In genomic region chr9:115314556-115314955, GRCm38 (mm10) we compare ENCODE assay signal across 9 mouse cellular contexts. TPM values are rescaled to one million over a fixed set of nuclear protein-coding genes. Genes with fewer than 3 reads are reported as not detected.
DNase-seq lines count a peak whose midpoint lies in the region; ATAC-seq and TF ChIP-seq lines count a peak whose summit lies in the region.
"Had no signal": no experiment of that assay in that cellular context is flagged by ENCODE, and none has a peak within 500 bp of the region (broad histone marks: within the 10 kb centered on the region; RNA-seq: fewer than 3 reads in every experiment).

No protein-coding gene starts in this region.

- ATAC-seq in heart, embryonic 14.5 days (ENCODE audit: insufficient number of reproducible peaks, insufficient read depth, low FRiP score, low read depth): no peak
- no peak for ATAC-seq in embryonic facial prominence, embryonic 15.5 days (ENCODE audit: insufficient number of reproducible peaks, low FRiP score, low TSS enrichment, low read depth)
- ATAC-seq in limb, embryonic 11.5 days (ENCODE audit: insufficient number of reproducible peaks, low FRiP score, low TSS enrichment, low read depth): no peak
- no peak for ATAC-seq in midbrain, embryonic 16.5 days

- intact Hi-C loops in heart, adult 2 months (cut with DNase I): loop anchor here (10.0 kb wide), 1 partner anchor 380 kb away; the partner anchor contains the start of gene Gpd1l

- WGBS in heart, embryonic 14.5 days: 10% methylated on average over 10 of the region's 10 CpGs
- WGBS in heart, adult 2 months: 17% methylated on average over 10 of the region's 10 CpGs
- 14% methylated on average over 10 of the region's 10 CpGs for WGBS in embryonic facial prominence, embryonic 15.5 days
- WGBS in limb, embryonic 11.5 days: 9% methylated on average over 10 of the region's 10 CpGs
- WGBS in midbrain, embryonic 16.5 days: 8% methylated on average over 10 of the region's 10 CpGs
- 82% methylated on average over 10 of the region's 10 CpGs for WGBS in thymus, adult 2 months

- no peaks in the 10 kb centered on the region for H3K9me3 ChIP-seq in heart, embryonic 14.5 days (ENCODE audit: control insufficient read depth, low read length)
- H3K9me3 ChIP-seq in embryonic facial prominence, embryonic 15.5 days (replicated peaks): 0 out of 2 replicates have a peak, but pooled peaks cover 2% of the 10 kb centered on the region
- no peaks in the 10 kb centered on the region for H3K9me3 ChIP-seq in limb, embryonic 11.5 days (ENCODE audit: control insufficient read depth, low read length)
- H3K9me3 ChIP-seq in midbrain, embryonic 16.5 days (replicated peaks; ENCODE audit: control insufficient read depth, low read length, poor library complexity, severe bottlenecking): no peaks in the 10 kb centered on the region

- no peaks in the 10 kb centered on the region for H3K27me3 ChIP-seq in heart, embryonic 14.5 days (ENCODE audit: control insufficient read depth, insufficient read depth, low read length)
- no peaks in the 10 kb centered on the region for H3K27me3 ChIP-seq in heart, adult 2 months (ENCODE audit: control insufficient read depth, insufficient read depth, low read length)
- H3K27me3 ChIP-seq in embryonic facial prominence, embryonic 15.5 days: no peaks in the 10 kb centered on the region
- H3K27me3 ChIP-seq in limb, embryonic 11.5 days (ENCODE audit: control insufficient read depth, insufficient read depth, low read length): no peaks in the 10 kb centered on the region
- no peaks in the 10 kb centered on the region for H3K27me3 ChIP-seq in midbrain, embryonic 16.5 days (ENCODE audit: control insufficient read depth, insufficient read depth, low read depth, low read length)
- no peaks in the 10 kb centered on the region for H3K27me3 ChIP-seq in thymus, adult 2 months (ENCODE audit: control insufficient read depth, insufficient read depth, low read length)

- no peaks in the 10 kb centered on the region; the same call in 1 of the 2 replicates for H3K79me2 ChIP-seq in heart, adult 2 months (replicated peaks; ENCODE audit: control insufficient read depth, insufficient read depth, low read length)

- H3K4me2 ChIP-seq in heart, embryonic 14.5 days (ENCODE audit: low read length): peak overlapping the region; percentile 44
- 0 out of 2 replicates have a peak overlapping the region, but pooled peaks have one; percentile 3 for H3K4me2 ChIP-seq in embryonic facial prominence, embryonic 15.5 days (replicated peaks)
- peak overlapping the region; percentile 23; the same call in 1 of the 2 replicates for H3K4me2 ChIP-seq in limb, embryonic 11.5 days (ENCODE audit: low read depth, severe bottlenecking)
- peak overlapping the region; percentile 27 for H3K4me2 ChIP-seq in midbrain, embryonic 16.5 days (ENCODE audit: low read length)

- no peaks in the 10 kb centered on the region for H3K36me3 ChIP-seq in heart, embryonic 14.5 days (ENCODE audit: control insufficient read depth, insufficient read depth, low read length)
- no peaks in the 10 kb centered on the region for H3K36me3 ChIP-seq in heart, adult 2 months (ENCODE audit: control insufficient read depth, insufficient read depth, low read length)
- H3K36me3 ChIP-seq in embryonic facial prominence, embryonic 15.5 days: no peaks in the 10 kb centered on the region
- H3K36me3 ChIP-seq in limb, embryonic 11.5 days (ENCODE audit: control insufficient read depth, insufficient read depth, low read length): no peaks in the 10 kb centered on the region
- H3K36me3 ChIP-seq in midbrain, embryonic 16.5 days (ENCODE audit: control insufficient read depth, insufficient read depth, low read length): no peaks in the 10 kb centered on the region
- no peaks in the 10 kb centered on the region for H3K36me3 ChIP-seq in thymus, adult 2 months (ENCODE audit: control insufficient read depth, insufficient read depth, low read length)

- no peak for TF ChIP-seq EP300 in heart, adult 2 months (IDR thresholded peaks at IDR 0.05; ENCODE audit: insufficient read depth, low read depth, low read length)

- peaks cover 4 to 5% of the 10 kb centered on the region in 2 experiments; a peak in 3 of 4 replicates for H3K4me1 ChIP-seq in heart, embryonic 14.5 days (ENCODE audit: control insufficient read depth in 2 of 2, insufficient read depth in 2 of 2, low read length in 2 of 2)
- H3K4me1 ChIP-seq in heart, adult 2 months (ENCODE audit: control insufficient read depth, insufficient read depth, low read length): no peaks in the 10 kb centered on the region
- 0 out of 2 replicates have a peak, but pooled peaks cover 4% of the 10 kb centered on the region for H3K4me1 ChIP-seq in embryonic facial prominence, embryonic 15.5 days
- H3K4me1 ChIP-seq in limb, embryonic 11.5 days (ENCODE audit: control insufficient read depth, insufficient read depth, low read length): 0 out of 2 replicates have a peak, but pooled peaks cover 2% of the 10 kb centered on the region
- H3K4me1 ChIP-seq in midbrain, embryonic 16.5 days (ENCODE audit: control insufficient read depth, insufficient read depth, low read length): peaks cover 7% of the 10 kb centered on the region
- H3K4me1 ChIP-seq in thymus, adult 2 months (replicated peaks; ENCODE audit: control insufficient read depth, insufficient read depth, low read length): no peaks in the 10 kb centered on the region

- DNase-seq in heart, adult 2 months: no peak
- no peak for DNase-seq in limb, embryonic 11.5 days (ENCODE audit: low spot score)
- DNase-seq in right cerebral cortex, adult 2 months (ENCODE audit: low spot score in 2 of 2): no peak
- DNase-seq in frontal cortex, postnatal 36 days (ENCODE audit: low spot score in 2 of 2): no peak
- no peak for DNase-seq in thymus, adult 2 months
- DNase-seq: gastrocnemius, postnatal 36 days had no signal

- TF ChIP-seq POLR2A in heart, adult 2 months (IDR thresholded peaks at IDR 0.05; ENCODE audit: insufficient read depth, low read depth, low read length): no peak
- no peak for TF ChIP-seq POLR2A in thymus, adult 2 months (IDR thresholded peaks at IDR 0.05; ENCODE audit: control insufficient read depth, extremely low read depth, insufficient read depth, low read length, poor library complexity)

- H3K27ac ChIP-seq in heart, embryonic 14.5 days (replicated peaks in 1 of 2; ENCODE audit: control insufficient read depth in 1 of 2, insufficient read depth in 1 of 2, low read depth in 2 of 2, low read length in 2 of 2): no peak overlapping the region
- no peak overlapping the region for H3K27ac ChIP-seq in heart, adult 2 months
- no peak overlapping the region for H3K27ac ChIP-seq in embryonic facial prominence, embryonic 15.5 days (replicated peaks)
- H3K27ac ChIP-seq in limb, embryonic 11.5 days (replicated peaks; ENCODE audit: low read depth, low read length): no peak overlapping the region
- no peak overlapping the region for H3K27ac ChIP-seq in midbrain, embryonic 16.5 days (ENCODE audit: low read length)
- no peak overlapping the region for H3K27ac ChIP-seq in thymus, adult 2 months (ENCODE audit: control insufficient read depth, insufficient read depth, low read length)

- TF ChIP-seq CTCF in heart, adult 2 months (IDR thresholded peaks at IDR 0.05): no peak
- no peak for TF ChIP-seq CTCF in thymus, adult 2 months (IDR thresholded peaks at IDR 0.05; ENCODE audit: borderline replicate concordance, control insufficient read depth, extremely low read depth, insufficient read depth, low read length, poor library complexity)

- H3K9ac ChIP-seq in heart, embryonic 14.5 days (ENCODE audit: low read length): 0 out of 2 replicates have a peak overlapping the region, but pooled peaks have one; percentile 28
- no peak overlapping the region for H3K9ac ChIP-seq in heart, adult 2 months (ENCODE audit: low read depth, low read length)
- H3K9ac ChIP-seq in embryonic facial prominence, embryonic 15.5 days: no peak overlapping the region
- no peak overlapping the region for H3K9ac ChIP-seq in limb, embryonic 11.5 days (ENCODE audit: low read length)
- no peak overlapping the region for H3K9ac ChIP-seq in midbrain, embryonic 16.5 days (ENCODE audit: low read depth, low read length)

- peak overlapping the region; percentile 20 to 29; a peak in 3 of 4 replicates for H3K4me3 ChIP-seq in heart, embryonic 14.5 days (ENCODE audit: control insufficient read depth in 1 of 2, insufficient read depth in 1 of 2, low read depth in 1 of 2, low read length in 2 of 2)
- H3K4me3 ChIP-seq in heart, adult 2 months: no peak overlapping the region
- no peak overlapping the region for H3K4me3 ChIP-seq in embryonic facial prominence, embryonic 15.5 days (replicated peaks)
- H3K4me3 ChIP-seq in limb, embryonic 11.5 days (ENCODE audit: low read depth, low read length): 0 out of 2 replicates have a peak overlapping the region, but pooled peaks have one; percentile 7
- H3K4me3 ChIP-seq in midbrain, embryonic 16.5 days (ENCODE audit: low read depth, low read length): no peak overlapping the region
- no peak overlapping the region for H3K4me3 ChIP-seq in thymus, adult 2 months (ENCODE audit: control insufficient read depth, insufficient read depth, low read length)

RNA-seq across cellular contexts. Expression of gene Stt3b, which starts 4.3 kb away (rescaled TPM):
- 93.3 and 94.4 TPM in 2 replicates for polyA plus RNA-seq in heart, embryonic 14.5 days (2014; fragmentation: Nextera tagmentation; extraction: Ambion mirVana)
- 10 to 100 TPM; 54.9 to 56.5 TPM for total RNA-seq in heart, adult 2 months (2021)
- polyA plus RNA-seq in heart, adult 2 months (2012; rRNA removed): 22.2 and 35.7 TPM in 2 replicates
- 89.4 and 95.3 TPM in 2 replicates for polyA plus RNA-seq in embryonic facial prominence, embryonic 15.5 days (2015; fragmentation: Nextera tagmentation; extraction: Ambion mirVana)
- polyA plus RNA-seq in limb, embryonic 11.5 days (2014; fragmentation: Nextera tagmentation; extraction: Ambion mirVana): 109 and 112 TPM in 2 replicates
- 74.8 and 79.1 TPM in 2 replicates for polyA plus RNA-seq in midbrain, embryonic 16.5 days (2015; fragmentation: Nextera tagmentation; extraction: Ambion mirVana)
- polyA plus RNA-seq in thymus, adult 2 months (2012; rRNA removed): 50.0 and 69.3 TPM in 2 replicates

Comparison
In these comparisons a context has a peak if more than half of its experiments do, and no peak if none do; other contexts are left out.
1. H3K4me3 ChIP-seq: peak in heart, embryonic 14.5 days (2 of 2) and limb, embryonic 11.5 days (single experiment); none in heart, adult 2 months (single experiment), embryonic facial prominence, embryonic 15.5 days (single experiment), midbrain, embryonic 16.5 days (single experiment) and thymus, adult 2 months (single experiment).
2. Peak in every context shown above with its lines, with median percentiles within 50 percentile points of each other: H3K4me2 ChIP-seq.